Mouse (Mus musculus): Measurements from ENCODE around the gene Megf6. TPM values are rescaled to one million over a fixed set of nuclear protein-coding genes. Genes with fewer than 3 reads are reported as not detected.

The Megf6 gene
- total RNA-seq, 2 experiments from 2014 or later, result 9.5 to 10.3 TPM

Other genes with a start within 250 kb of the Megf6 start
- gene A430005L14Rik, start 213.5 kb upstream of the Megf6 start, total RNA-seq (2021), result 10 to 100 TPM; 20.4 to 22.3 TPM
- 1 to 10 TPM; 5.2 to 8.0 TPM for gene Dffb, start 195.6 kb upstream of the Megf6 start, total RNA-seq (2021)
- 10 to 100 TPM; 18.0 to 19.0 TPM for gene Cep104, start 195.5 kb upstream of the Megf6 start, total RNA-seq (2021)
- 10 to 100 TPM; 40.7 to 43.3 TPM for gene Lrrc47, start 159.0 kb upstream of the Megf6 start, total RNA-seq (2021)
- gene Smim1, start 144.5 kb upstream of the Megf6 start, total RNA-seq (2021), result 10 to 100 TPM; 28.6 to 32.6 TPM
- not detected for gene Ccdc27, start 128.1 kb upstream of the Megf6 start, total RNA-seq (2021)
- under 1 TPM in 1 of 2 experiments, not detected in 1; 0.15 TPM for gene Trp73, start 30.5 kb upstream of the Megf6 start, total RNA-seq (2021)
- gene Wrap73, start 28.4 kb upstream of the Megf6 start, total RNA-seq (2021), result 10 to 100 TPM; 15.2 to 19.1 TPM
- gene Tprgl, start 10.1 kb upstream of the Megf6 start, total RNA-seq (2021), result 100 to 1,000 TPM; 111 to 120 TPM
- gene Arhgef16, start 130.9 kb downstream of the Megf6 start, total RNA-seq (2021), result 1 to 10 TPM; 1.7 to 2.4 TPM
- gene B230104I21Rik, start 165.4 kb downstream of the Megf6 start, total RNA-seq (2021), result not detected